ENCODE assay signal across 15 mouse cellular contexts in genomic region chr13:90745063-90745462, GRCm38 (mm10).
DNase-seq lines count a peak whose midpoint lies in the region; ATAC-seq and TF ChIP-seq lines count a peak whose summit lies in the region.
"Had no signal": no experiment of that assay in that cellular context is flagged by ENCODE, and none has a peak within 500 bp of the region (broad histone marks: within the 10 kb centered on the region; RNA-seq: fewer than 3 reads in every experiment).

No protein-coding gene starts in this region.

- DNase-seq in embryonic facial prominence, embryonic 14.5 days (ENCODE audit: low spot score), result peak; percentile 9
- no peak for DNase-seq in embryonic facial prominence, embryonic 10.5 days (ENCODE audit: low spot score)
- DNase-seq in liver, adult 2 months (ENCODE audit: extremely low read depth, low read depth, low spot score), result peak; percentile 21
- no peak for DNase-seq in liver, embryonic 11.5 days (ENCODE audit: low spot score)
- DNase-seq in left cerebral cortex, adult 2 months (ENCODE audit: extremely low spot score in 1 of 2, low spot score in 2 of 2), result no peak
- no peak for DNase-seq in frontal cortex, postnatal 14 days (ENCODE audit: low spot score in 2 of 2)
- DNase-seq: B cell, adult 2 months; cerebellum, adult 11 months had no signal

- TF ChIP-seq CTCF in liver, adult 2 months (IDR thresholded peaks at IDR 0.05; ENCODE audit: low read depth, low read length), result no peak
- no peak for TF ChIP-seq CTCF in left cerebral cortex, adult 2 months (IDR thresholded peaks at IDR 0.05)

- whole genome bisulfite sequencing in embryonic facial prominence, embryonic 14.5 days, result 17% methylated on average over 1 of the region's 1 CpGs
- WGBS in embryonic facial prominence, embryonic 10.5 days, result 36% methylated on average over 1 of the region's 1 CpGs
- WGBS in liver, adult 2 months, result 0% methylated on average over 1 of the region's 1 CpGs
- 23% methylated on average over 1 of the region's 1 CpGs for WGBS in liver, embryonic 11.5 days
- WGBS in heart, embryonic 11.5 days (ENCODE audit: insufficient replicate concordance), result 9% methylated on average over 1 of the region's 1 CpGs
- 4% methylated on average over 1 of the region's 1 CpGs for WGBS in limb, embryonic 15.5 days

- H3K4me1 ChIP-seq in embryonic facial prominence, embryonic 14.5 days (ENCODE audit: control insufficient read depth, insufficient read depth, low read length), result peaks cover 5% of the 10 kb centered on the region; the same call in 1 of the 2 replicates
- H3K4me1 ChIP-seq in embryonic facial prominence, embryonic 10.5 days, result no peaks in the 10 kb centered on the region
- no peaks in the 10 kb centered on the region for H3K4me1 ChIP-seq in liver, adult 2 months (ENCODE audit: control insufficient read depth, insufficient read depth, low read length)
- no peaks in the 10 kb centered on the region for H3K4me1 ChIP-seq in liver, embryonic 11.5 days (replicated peaks; ENCODE audit: control insufficient read depth, insufficient read depth, low read length)
- H3K4me1 ChIP-seq in heart, embryonic 11.5 days (ENCODE audit: control insufficient read depth, insufficient read depth, low read length), result peaks cover 9% of the 10 kb centered on the region
- peaks cover 6% of the 10 kb centered on the region; the same call in 1 of the 2 replicates for H3K4me1 ChIP-seq in limb, embryonic 15.5 days
- H3K4me1 ChIP-seq: liver, embryonic 15.5 days; neural tube, embryonic 12.5 days had no signal

- H3K4me3 ChIP-seq in embryonic facial prominence, embryonic 14.5 days (ENCODE audit: low read depth, low read length), result no peak overlapping the region
- no peak overlapping the region for H3K4me3 ChIP-seq in embryonic facial prominence, embryonic 10.5 days
- no peak overlapping the region for H3K4me3 ChIP-seq in liver, adult 2 months (ENCODE audit: insufficient read depth, low read depth, low read length)
- no peak overlapping the region for H3K4me3 ChIP-seq in liver, embryonic 11.5 days (ENCODE audit: low read depth, low read length)
- H3K4me3 ChIP-seq in heart, embryonic 11.5 days (ENCODE audit: low read depth, low read length), result no peak overlapping the region
- H3K4me3 ChIP-seq in limb, embryonic 15.5 days, result no peak overlapping the region
- no peak overlapping the region for H3K4me3 ChIP-seq in left cerebral cortex, adult 2 months
- H3K4me3 ChIP-seq: heart, adult 2 months; liver, embryonic 15.5 days; neural tube, embryonic 12.5 days had no signal

- no peaks in the 10 kb centered on the region for H3K79me2 ChIP-seq in liver, adult 2 months (ENCODE audit: control insufficient read depth, insufficient read depth, low read length)

- no peaks in the 10 kb centered on the region for H3K9me3 ChIP-seq in embryonic facial prominence, embryonic 14.5 days (ENCODE audit: control insufficient read depth, low read length)
- H3K9me3 ChIP-seq in embryonic facial prominence, embryonic 10.5 days, result no peaks in the 10 kb centered on the region
- H3K9me3 ChIP-seq in liver, embryonic 11.5 days (ENCODE audit: control insufficient read depth, low read length), result no peaks in the 10 kb centered on the region
- no peaks in the 10 kb centered on the region for H3K9me3 ChIP-seq in heart, embryonic 11.5 days (replicated peaks; ENCODE audit: control insufficient read depth, low read length)
- H3K9me3 ChIP-seq in limb, embryonic 15.5 days, result no peaks in the 10 kb centered on the region
- H3K9me3 ChIP-seq: liver, embryonic 15.5 days; neural tube, embryonic 12.5 days had no signal

- no peak for ATAC-seq in embryonic facial prominence, embryonic 14.5 days (ENCODE audit: low read depth)
- ATAC-seq in liver, embryonic 11.5 days (replicated peaks; ENCODE audit: low FRiP score), result no peak
- ATAC-seq in heart, embryonic 11.5 days (replicated peaks; ENCODE audit: insufficient number of reproducible peaks, low FRiP score, low TSS enrichment), result 0 out of 2 replicates have a peak, but pooled peaks have one; percentile 36
- ATAC-seq in limb, embryonic 15.5 days (ENCODE audit: insufficient number of reproducible peaks, low FRiP score, low TSS enrichment, low read depth), result 0 out of 2 replicates have a peak, but pooled peaks have one; percentile 41
- ATAC-seq: forebrain, embryonic 16.5 days; midbrain, embryonic 16.5 days had no signal

- no peak for TF ChIP-seq POLR2A in liver, adult 2 months (IDR thresholded peaks at IDR 0.05; ENCODE audit: extremely low read depth, insufficient read depth, low read length)

- H3K27me3 ChIP-seq in embryonic facial prominence, embryonic 14.5 days (replicated peaks; ENCODE audit: control insufficient read depth, insufficient read depth, low read length), result no peaks in the 10 kb centered on the region
- H3K27me3 ChIP-seq in embryonic facial prominence, embryonic 10.5 days (replicated peaks; ENCODE audit: low read depth, poor library complexity, severe bottlenecking), result no peaks in the 10 kb centered on the region
- no peaks in the 10 kb centered on the region for H3K27me3 ChIP-seq in liver, adult 2 months (ENCODE audit: control insufficient read depth, insufficient read depth, low read length)
- H3K27me3 ChIP-seq in liver, embryonic 11.5 days (replicated peaks; ENCODE audit: control insufficient read depth, insufficient read depth, low read length), result no peaks in the 10 kb centered on the region
- no peaks in the 10 kb centered on the region for H3K27me3 ChIP-seq in heart, embryonic 11.5 days (ENCODE audit: control insufficient read depth, insufficient read depth, low read length)
- no peaks in the 10 kb centered on the region for H3K27me3 ChIP-seq in limb, embryonic 15.5 days
- H3K27me3 ChIP-seq: liver, embryonic 15.5 days; neural tube, embryonic 12.5 days had no signal

- no peak overlapping the region for H3K4me2 ChIP-seq in embryonic facial prominence, embryonic 14.5 days (ENCODE audit: low read depth, low read length)
- no peak overlapping the region for H3K4me2 ChIP-seq in liver, embryonic 11.5 days
- no peak overlapping the region for H3K4me2 ChIP-seq in heart, embryonic 11.5 days
- H3K4me2 ChIP-seq in limb, embryonic 15.5 days, result no peak overlapping the region
- H3K4me2 ChIP-seq: liver, embryonic 15.5 days; neural tube, embryonic 12.5 days had no signal

- no peaks in the 10 kb centered on the region for H3K36me3 ChIP-seq in embryonic facial prominence, embryonic 14.5 days (ENCODE audit: control insufficient read depth, insufficient read depth, low read length)
- H3K36me3 ChIP-seq in embryonic facial prominence, embryonic 10.5 days (replicated peaks), result no peaks in the 10 kb centered on the region
- no peaks in the 10 kb centered on the region for H3K36me3 ChIP-seq in liver, adult 2 months (ENCODE audit: control insufficient read depth, insufficient read depth, low read length)
- no peaks in the 10 kb centered on the region for H3K36me3 ChIP-seq in liver, embryonic 11.5 days (ENCODE audit: control insufficient read depth, insufficient read depth, low read length)
- H3K36me3 ChIP-seq in heart, embryonic 11.5 days (ENCODE audit: control insufficient read depth, insufficient read depth, low read length), result no peaks in the 10 kb centered on the region
- no peaks in the 10 kb centered on the region for H3K36me3 ChIP-seq in limb, embryonic 15.5 days
- H3K36me3 ChIP-seq: liver, embryonic 15.5 days; neural tube, embryonic 12.5 days had no signal

- H3K9ac ChIP-seq in embryonic facial prominence, embryonic 14.5 days (ENCODE audit: low read depth, low read length), result no peak overlapping the region
- H3K9ac ChIP-seq in liver, adult 2 months (ENCODE audit: low read depth, low read length), result no peak overlapping the region
- H3K9ac ChIP-seq in liver, embryonic 11.5 days (ENCODE audit: low read depth, low read length), result no peak overlapping the region
- H3K9ac ChIP-seq in heart, embryonic 11.5 days (ENCODE audit: low read depth, low read length), result no peak overlapping the region
- no peak overlapping the region for H3K9ac ChIP-seq in limb, embryonic 15.5 days
- H3K9ac ChIP-seq: liver, embryonic 15.5 days; neural tube, embryonic 12.5 days had no signal

- intact Hi-C loops in left cerebral cortex, adult 2 months (cut with DNase I), result no loop called here

- no peak overlapping the region for H3K27ac ChIP-seq in embryonic facial prominence, embryonic 14.5 days (replicated peaks; ENCODE audit: low read depth, low read length)
- H3K27ac ChIP-seq in embryonic facial prominence, embryonic 10.5 days (replicated peaks), result no peak overlapping the region
- H3K27ac ChIP-seq in liver, adult 2 months (replicated peaks; ENCODE audit: insufficient read depth, low read depth, low read length), result no peak overlapping the region
- no peak overlapping the region for H3K27ac ChIP-seq in liver, embryonic 11.5 days (ENCODE audit: low read depth, low read length)
- peak overlapping the region; percentile 10 for H3K27ac ChIP-seq in heart, embryonic 11.5 days (ENCODE audit: low read depth, low read length)
- H3K27ac ChIP-seq in limb, embryonic 15.5 days, result peak overlapping the region; percentile 50
- H3K27ac ChIP-seq in left cerebral cortex, adult 2 months, result no peak overlapping the region
- H3K27ac ChIP-seq: heart, adult 2 months; liver, embryonic 15.5 days; neural tube, embryonic 12.5 days had no signal

Comparison
In these comparisons a context has a peak if more than half of its experiments do, and no peak if none do; other contexts are left out.
1. DNase-seq: peak in embryonic facial prominence, embryonic 14.5 days (single experiment) and liver, adult 2 months (single experiment); none in embryonic facial prominence, embryonic 10.5 days (single experiment), liver, embryonic 11.5 days (single experiment), left cerebral cortex, adult 2 months (0 of 2) and frontal cortex, postnatal 14 days (0 of 2).
2. ATAC-seq: peak in heart, embryonic 11.5 days (single experiment) and limb, embryonic 15.5 days (single experiment); none in embryonic facial prominence, embryonic 14.5 days (single experiment) and liver, embryonic 11.5 days (single experiment).
3. H3K27ac ChIP-seq: peak in heart, embryonic 11.5 days (single experiment) and limb, embryonic 15.5 days (single experiment); none in embryonic facial prominence, embryonic 14.5 days (single experiment), embryonic facial prominence, embryonic 10.5 days (single experiment), liver, adult 2 months (single experiment), liver, embryonic 11.5 days (single experiment) and left cerebral cortex, adult 2 months (single experiment).